Mouse (Mus musculus) thymus, adult 2 months (tissue): ENCODE measurements around the gene Lrba.

Source experiments
- CTCF ChIP-seq: fragments of 200-500 bp; IDR thresholded peaks from 2 replicates; pipeline ENCODE4 v1.5.1; 2012; ENCODE audit warnings: mild to moderate bottlenecking, control low read depth, low read length, moderate library complexity, borderline replicate concordance; ENCODE audit not compliant: control insufficient read depth, poor library complexity, insufficient read depth; ENCODE audit errors: extremely low read depth
- POLR2A ChIP-seq: fragments of 200-500 bp; IDR thresholded peaks from 2 replicates; pipeline ENCODE4 v1.6.1; 2012; ENCODE audit warnings: mild to moderate bottlenecking, low read length, control low read depth, moderate library complexity; ENCODE audit not compliant: control insufficient read depth, poor library complexity, insufficient read depth; ENCODE audit errors: extremely low read depth

GRCm38 (mm10) chr3:86641796-86642195, 417.3 kb downstream of the Lrba start:
- TF ChIP-seq POLR2A, result no peak
- no peak for TF ChIP-seq CTCF
